Mouse (Mus musculus) thymus, adult 2 months (tissue): ENCODE measurements around the gene D430019H16Rik.

Source experiments
- CTCF ChIP-seq: fragments of 200-500 bp; IDR thresholded peaks from 2 replicates; pipeline ENCODE4 v1.5.1; 2012; ENCODE audit warnings: mild to moderate bottlenecking, control low read depth, low read length, moderate library complexity, borderline replicate concordance; ENCODE audit not compliant: control insufficient read depth, poor library complexity, insufficient read depth; ENCODE audit errors: extremely low read depth
- POLR2A ChIP-seq: fragments of 200-500 bp; IDR thresholded peaks from 2 replicates; pipeline ENCODE4 v1.6.1; 2012; ENCODE audit warnings: mild to moderate bottlenecking, low read length, control low read depth, moderate library complexity; ENCODE audit not compliant: control insufficient read depth, poor library complexity, insufficient read depth; ENCODE audit errors: extremely low read depth

DNA sequence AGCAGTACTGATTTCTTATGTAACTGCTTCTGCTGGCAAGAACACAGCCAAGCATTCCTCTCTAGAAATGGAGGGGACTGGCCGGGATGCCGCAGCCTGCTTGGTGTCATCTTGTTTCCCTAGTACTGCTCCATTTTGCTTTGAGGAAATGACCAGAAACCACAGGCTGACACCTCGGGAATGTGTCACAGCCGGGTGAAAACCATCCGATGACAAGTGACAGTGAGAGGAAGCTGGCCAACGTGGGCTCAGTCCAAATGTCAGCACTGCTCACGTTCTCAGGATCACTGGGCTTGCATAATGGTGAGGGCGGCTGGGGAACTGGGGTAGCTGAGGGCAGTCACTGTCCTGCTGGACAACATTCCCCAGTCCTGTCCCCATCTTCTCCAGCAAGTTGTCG lies 75.9 kb downstream of the D430019H16Rik start:
- TF ChIP-seq POLR2A (no peak), CTCF (no peak)
